Mouse (Mus musculus) c-Kit-positive CD71-negative TER-119-negative erythroid progenitor cells, embryonic 14.5 days (primary cell): Measurements from ENCODE around the gene Elp1.

Source experiments
- DNase-seq: peaks from one replicate; pipeline ENCODE4 v3.0.0-alpha.2; 2013; ENCODE audit warnings: low read depth

Gene Elp1

GRCm38 (mm10) chr4:56801907-56802668 is at the start of gene Elp1, which contains the start of gene Fam206a:
TSS of gene Elp1 (minus strand) at chr4:56802331.
TSS of gene Fam206a (plus strand) at chr4:56802345.
- DNase-seq = peak; percentile 83

DNA sequence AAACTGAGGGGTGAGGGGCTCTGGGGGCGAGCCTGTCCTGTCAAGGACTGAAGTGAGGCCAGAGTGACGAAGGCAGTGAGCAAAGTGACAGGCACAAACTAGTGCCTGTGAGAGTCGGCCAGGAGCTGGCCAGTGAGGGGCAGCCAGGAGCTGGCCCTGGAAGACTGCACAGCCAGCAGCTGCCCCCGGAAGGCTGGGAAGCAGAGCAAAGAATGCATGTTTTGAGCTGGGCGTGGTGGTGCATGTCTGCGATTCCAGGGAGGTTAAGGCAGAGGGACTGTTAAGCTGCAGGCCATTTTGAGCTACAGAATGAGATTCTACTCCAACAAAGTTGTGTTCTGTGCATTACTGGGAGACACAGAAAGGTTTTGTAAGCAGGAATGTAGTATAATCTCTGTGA is 48.6 kb upstream of the Elp1 start:
- DNase-seq = no peak

GRCm38 (mm10) chr4:56848044-56848443 is 45.9 kb upstream of the Elp1 start:
- no peak for DNase-seq

GRCm38 (mm10) chr4:56847400-56847799 is 45.3 kb upstream of the Elp1 start:
- DNase-seq = no peak

DNA sequence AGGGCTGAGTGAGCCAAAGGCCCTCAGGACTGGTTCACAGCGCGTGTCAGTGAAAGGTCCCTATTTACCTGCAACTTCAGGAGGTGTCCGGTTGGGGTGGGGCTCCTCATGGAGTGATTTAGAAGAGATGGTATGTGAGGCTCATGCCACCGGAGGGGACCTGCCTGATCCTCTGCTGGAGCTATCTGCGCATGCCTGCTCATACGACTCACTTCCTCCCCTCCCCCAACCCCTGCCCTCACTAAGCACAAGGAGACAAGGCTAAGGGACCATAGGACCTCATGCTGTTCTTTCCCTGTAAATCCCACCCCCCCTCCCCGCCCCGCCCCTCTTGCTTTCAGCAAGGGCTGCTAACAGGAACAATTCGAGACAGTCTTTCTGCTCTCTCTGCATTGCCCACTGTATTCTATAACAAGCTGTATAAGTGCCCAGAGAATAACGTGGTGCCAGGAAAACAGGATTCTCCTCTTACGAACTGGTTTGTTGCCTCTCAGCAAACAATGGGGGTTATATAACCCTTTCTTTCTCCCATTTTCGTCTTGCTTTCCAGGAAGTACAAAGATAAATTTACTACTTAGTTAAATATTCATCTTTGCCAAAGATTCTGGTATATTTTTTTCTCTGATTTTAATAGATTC is 43.9 kb upstream of the Elp1 start:
- DNase-seq = no peak

GRCm38 (mm10) chr4:56844911-56845310 is 42.8 kb upstream of the Elp1 start:
- no peak for DNase-seq

- DNase-seq = no peak
Observed at GRCm38 (mm10) chr4:56843963-56844362, 41.8 kb upstream of the Elp1 start.

GRCm38 (mm10) chr4:56842501-56842900 is 40.4 kb upstream of the Elp1 start:
- DNase-seq = no peak

DNA sequence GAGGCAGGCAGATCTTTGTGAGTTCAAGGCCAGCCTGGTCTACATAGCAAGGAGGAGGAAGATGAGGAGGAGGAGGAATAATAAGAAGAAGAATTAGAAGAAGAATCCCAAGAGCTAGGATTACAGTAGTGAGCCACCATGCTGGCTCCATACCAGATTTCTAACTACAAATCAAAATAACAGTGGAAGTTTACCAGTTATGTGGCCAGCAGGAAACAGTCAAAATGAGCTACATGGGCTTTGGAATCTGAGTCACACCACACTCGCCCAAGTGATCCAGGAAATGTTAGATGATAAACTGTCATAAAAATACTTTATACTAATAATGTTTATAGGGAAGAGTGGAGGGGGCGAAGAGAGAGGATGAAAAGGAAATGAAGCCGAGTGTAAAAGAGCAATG is 38.2 kb upstream of the Elp1 start:
- no peak for DNase-seq

GRCm38 (mm10) chr4:56837661-56838060 is 35.5 kb upstream of the Elp1 start:
- no peak for DNase-seq

DNA sequence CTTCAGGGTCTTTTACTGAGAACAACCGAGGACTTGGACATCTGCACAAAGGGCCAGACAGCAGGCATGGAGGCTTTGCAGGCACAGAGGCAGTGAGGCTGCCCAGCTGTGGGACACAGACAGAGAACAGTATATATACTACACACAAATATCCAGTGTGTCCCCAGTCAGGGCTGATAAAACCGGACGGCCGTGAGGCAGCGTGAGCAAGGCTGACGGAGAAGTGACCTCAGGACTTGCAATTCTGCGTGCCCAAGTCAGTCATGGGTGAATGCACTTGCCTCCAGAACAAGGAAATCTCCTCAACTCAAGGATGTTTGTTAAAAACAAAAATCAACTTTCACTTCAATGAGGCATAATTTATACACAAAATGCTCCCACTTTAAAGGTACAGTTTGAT is 29.9 kb upstream of the Elp1 start:
- DNase-seq = no peak

- no peak for DNase-seq
Observed at GRCm38 (mm10) chr4:56831013-56831609, 29.0 kb upstream of the Elp1 start.

- no peak for DNase-seq
Observed at GRCm38 (mm10) chr4:56829511-56829921, 27.4 kb upstream of the Elp1 start.

DNA sequence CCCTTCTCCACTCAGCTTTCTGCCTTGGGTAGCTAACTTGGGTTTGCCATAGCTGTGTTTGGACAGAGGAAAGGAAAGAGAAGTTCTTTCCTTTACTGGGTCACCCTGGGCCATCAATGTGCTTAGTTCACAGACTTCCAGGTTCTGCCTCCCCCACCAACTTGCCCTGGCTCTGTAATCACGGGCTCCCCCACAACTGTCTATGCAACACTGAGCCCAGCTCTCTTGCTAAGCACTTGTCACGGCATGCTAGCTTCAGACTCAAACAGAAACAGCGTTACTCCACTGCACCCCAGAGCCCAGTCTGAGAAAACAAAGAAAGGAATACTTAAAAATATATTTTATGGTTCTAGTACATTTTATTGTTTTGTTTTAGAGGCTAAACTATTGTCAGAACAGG is 26.8 kb upstream of the Elp1 start:
- no peak for DNase-seq

DNA sequence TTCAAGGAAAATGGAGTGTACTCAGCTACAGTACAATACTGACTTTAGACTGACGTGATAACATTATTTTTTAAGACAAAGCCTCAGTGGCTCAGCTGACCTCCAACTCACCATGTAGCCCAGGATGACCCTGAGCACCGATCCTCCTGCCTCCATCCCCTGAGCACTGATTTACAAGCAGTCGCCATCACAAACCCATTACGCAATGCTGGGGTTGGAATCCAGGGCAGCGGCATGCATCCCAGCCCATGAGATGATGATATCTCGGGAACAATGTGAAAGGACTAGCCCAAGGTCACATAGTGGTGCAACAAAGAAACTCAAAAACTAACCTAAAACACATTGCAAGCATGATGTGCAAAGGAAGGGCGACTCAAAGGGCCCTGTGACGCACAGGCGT is 22.1 kb upstream of the Elp1 start:
- no peak for DNase-seq

GRCm38 (mm10) chr4:56820017-56820550 is 18.0 kb upstream of the Elp1 start:
- DNase-seq = no peak

DNA sequence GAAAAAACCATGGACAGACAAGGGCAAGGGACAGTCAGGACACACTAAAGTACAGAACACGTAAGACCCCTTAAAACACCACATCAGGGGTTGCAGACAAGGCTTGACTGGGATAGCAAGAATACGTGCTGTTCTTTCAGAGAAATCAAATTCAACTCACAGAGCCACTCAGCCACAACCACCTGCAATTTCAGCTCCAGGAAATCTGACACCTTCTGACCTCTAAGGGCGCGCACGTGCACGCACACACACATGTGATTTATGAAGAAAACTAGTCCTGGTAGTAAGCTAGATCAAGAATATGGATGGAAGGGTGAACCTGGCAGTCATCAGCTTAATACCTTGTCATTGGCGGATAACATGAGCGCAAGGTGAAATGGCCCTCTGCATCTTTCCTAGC is 13.0 kb upstream of the Elp1 start:
- DNase-seq = no peak

GRCm38 (mm10) chr4:56812096-56812495 is 10.0 kb upstream of the Elp1 start:
- no peak for DNase-seq

DNA sequence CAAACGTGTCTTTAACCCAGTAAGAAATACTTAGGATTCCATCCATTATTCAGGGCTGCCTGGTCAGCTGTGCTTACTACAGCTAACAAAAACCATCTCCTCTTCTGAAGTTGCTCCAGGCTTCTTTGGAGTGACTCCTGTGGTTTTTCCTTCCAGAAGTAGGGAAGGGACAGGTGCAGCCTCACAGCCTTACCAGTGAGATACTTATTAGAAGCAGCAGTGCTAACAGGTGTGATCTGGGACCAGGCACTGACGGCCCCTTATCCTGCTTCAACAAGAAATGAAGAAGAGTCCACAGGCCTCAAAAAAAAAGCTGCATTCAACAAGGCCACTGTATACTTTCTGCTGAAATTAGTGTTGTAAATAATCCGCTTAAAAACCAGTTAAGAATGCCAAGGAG is 9.5 kb upstream of the Elp1 start:
- no peak for DNase-seq

GRCm38 (mm10) chr4:56809050-56809449 is 6.9 kb upstream of the Elp1 start:
- no peak for DNase-seq

DNA sequence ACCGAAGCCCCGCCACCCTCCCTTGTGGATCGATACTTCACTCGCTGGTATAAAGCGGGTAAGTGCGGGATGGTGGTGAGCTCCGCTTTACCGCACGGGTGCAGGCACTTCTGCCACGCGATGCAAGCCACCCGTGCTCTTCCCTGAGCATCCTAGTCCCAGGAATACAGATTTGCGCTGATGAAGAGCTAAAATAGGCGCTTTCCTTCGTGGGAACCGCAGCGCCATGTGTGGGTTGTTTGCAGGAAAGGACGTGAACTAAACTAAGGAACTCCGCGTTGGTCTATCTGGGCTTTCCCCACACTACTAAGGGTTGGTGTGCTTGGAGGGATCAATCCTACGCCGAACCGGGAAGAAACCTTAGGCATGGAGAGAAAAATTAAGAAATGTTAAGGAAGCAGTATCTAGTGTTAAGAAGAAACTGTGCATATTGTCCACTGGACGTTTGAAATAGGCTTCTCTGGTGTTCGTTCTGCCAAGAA is 579 bp upstream of the Elp1 start:
- DNase-seq = no peak

DNA sequence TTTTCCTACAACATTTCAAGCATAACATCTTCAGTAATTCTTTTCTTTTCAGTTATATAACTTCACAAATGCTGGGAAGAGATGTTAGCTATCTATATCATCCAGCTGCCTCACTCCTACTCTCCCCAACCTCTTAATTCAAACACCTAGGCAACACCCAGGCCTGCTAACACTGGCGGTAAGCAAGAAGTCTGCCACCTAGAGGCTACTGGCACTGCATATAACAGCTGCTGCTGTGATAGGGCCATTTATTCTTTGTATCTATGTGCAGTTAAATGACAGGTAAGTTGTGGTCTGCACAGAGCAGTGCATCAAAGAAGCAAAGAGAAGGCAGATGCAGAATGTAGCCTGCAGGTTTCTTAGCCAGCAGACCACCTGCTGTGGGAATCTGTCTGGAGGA is 10.8 kb downstream of the Elp1 start:
- DNase-seq = no peak

- no peak for DNase-seq
Observed at GRCm38 (mm10) chr4:56771065-56771464, 31.1 kb downstream of the Elp1 start.
